Mouse (Mus musculus) thymus, postnatal 14 days (tissue): ENCODE measurements around the gene Ppig.
"Not testable (repeated sequence)": the region's sequence is repeated elsewhere in the genome, so short reads cannot be mapped to it uniquely, and the experiment has no call there.

Experiments
- DNase-seq: peaks from one replicate; pipeline ENCODE4 v3.0.0; 2021

The Ppig gene

DNA sequence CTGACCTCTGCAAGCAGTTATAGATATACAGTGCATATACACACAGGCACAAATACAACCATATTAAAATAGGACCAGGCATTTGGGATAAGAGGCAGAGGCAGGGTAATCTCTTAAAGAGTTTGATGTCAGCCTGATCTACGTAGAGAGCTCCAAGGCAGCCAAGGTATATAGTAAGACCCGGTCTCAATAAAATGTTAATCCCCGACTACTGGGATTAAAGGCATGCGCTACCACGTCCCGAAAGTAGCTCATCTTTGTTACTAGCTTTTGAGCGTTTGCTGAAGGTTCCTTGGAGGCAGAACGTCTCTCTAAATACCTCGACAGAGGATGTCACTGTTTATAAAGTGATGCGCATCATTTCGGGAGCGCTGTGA lies at the start of gene Ppig:
Ppig (plus strand) TSS at position 273 of the 377 bp plus-strand sequence.
- DNase-seq: no peak

DNA sequence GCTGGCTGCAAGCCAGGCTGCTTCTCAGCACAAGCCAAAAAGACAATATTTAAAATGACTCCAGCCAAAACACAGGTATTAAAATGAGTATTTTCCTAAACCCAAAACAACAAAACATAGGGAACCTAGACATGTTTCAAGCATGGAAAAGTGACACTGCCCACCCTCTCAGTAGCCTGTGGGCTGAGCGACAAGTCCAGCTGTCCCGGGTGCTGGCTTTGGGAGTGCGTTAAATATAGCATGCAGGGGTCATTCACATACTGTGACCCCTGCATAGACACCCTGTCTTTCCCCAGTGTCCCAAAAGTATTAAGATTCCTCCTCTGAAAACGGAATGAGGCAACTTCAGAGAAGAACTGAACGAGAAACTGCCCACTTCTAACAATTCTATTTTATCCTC lies 48.6 kb upstream of the Ppig start:
- no peak for DNase-seq

DNA sequence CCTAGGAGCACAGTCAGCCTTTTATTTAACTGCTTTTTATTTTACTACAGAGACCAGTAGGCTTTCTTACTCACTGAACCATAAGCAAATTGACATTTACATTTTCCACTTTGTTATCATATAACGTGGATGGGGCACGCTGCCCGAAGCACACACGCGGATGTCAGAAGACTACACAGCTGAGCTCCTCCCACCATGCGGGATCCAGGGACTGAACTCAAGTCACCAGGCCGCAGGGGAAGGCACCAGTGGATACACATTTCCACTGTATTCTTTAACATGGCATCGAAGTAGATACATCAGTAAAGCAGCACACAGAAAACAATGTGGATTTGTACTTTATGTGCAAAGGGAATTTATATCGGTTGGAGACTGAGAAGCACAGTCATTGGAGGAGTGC lies 47.1 kb upstream of the Ppig start:
- DNase-seq: no peak

DNA sequence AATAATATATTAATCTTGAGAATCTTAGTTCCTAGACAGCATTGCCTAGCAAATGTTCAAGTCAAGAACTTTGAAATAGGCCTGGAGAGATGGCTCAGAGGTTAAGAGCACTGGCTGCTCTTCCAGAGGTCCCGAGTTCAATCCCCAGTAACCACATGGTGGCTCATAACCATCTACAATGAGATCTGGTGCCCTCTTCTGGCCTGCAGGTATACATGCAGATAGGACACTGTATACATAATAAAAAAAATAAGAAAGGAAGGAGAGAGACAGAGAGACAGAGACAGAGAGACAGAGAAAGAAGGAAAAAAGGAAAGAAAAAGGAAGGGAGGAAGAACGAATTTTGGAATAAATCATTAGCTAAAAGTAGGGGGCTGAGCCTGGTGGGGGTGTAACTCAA lies 45.6 kb upstream of the Ppig start:
- peak; percentile 31 for DNase-seq

DNA sequence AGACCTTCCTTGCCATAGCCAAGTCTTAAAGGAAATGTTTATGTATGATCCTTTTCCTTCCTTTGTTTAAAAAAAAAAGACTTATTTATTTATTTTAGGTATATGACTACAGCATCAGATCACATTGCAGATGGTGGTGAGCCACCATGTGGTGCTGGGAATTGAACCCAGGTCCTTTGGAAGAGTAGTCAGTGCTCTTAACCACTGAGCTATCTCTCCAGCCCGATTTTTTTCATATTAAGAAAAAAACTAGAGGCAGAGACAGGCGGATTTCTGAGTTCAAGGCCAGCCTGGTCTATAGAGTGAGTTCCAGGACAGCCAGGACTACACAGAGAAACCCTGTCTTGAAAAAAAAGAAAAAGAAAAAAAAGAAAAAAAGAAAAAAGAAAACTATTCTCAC lies 45.1 kb upstream of the Ppig start:
- DNase-seq: not testable (repeated sequence)

DNA sequence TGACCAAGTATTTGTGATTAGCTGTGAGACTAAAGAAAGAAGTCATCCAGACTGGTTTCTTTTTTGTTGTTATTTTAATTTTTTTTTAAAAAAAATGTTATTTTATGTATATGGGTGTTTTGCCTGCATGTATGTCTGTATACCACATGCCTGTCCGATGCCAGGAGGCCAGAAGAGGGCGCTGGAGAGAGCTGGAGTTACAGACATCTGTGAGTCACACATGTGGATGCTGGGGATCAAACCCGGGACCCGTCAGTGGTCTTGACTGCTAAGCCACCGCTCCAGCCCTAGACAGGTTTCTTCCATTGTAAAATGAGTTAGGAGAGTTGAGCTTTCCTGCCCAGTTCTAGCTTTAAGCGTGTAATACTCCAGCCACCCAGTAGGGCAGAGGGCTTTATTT lies 42.4 kb upstream of the Ppig start:
- DNase-seq: peak; percentile 52

DNA sequence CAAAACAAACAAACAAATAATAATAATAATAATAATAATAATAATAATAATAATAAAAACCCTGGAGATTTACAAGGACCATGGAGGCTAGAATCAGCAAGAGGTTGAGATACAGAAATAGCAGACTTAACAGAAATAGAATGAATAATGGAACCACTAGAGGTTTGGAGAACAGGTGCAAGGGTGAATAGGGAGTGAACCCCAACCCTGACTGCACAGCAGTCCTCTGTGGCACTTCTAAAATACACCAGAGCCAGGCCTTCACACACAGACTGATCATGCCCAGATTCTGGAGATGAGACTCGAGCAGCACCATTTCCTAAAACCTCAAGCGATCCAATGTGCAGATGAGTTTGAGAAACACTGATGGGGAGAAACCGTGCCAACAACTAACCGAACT lies 40.4 kb upstream of the Ppig start:
- no peak for DNase-seq

DNA sequence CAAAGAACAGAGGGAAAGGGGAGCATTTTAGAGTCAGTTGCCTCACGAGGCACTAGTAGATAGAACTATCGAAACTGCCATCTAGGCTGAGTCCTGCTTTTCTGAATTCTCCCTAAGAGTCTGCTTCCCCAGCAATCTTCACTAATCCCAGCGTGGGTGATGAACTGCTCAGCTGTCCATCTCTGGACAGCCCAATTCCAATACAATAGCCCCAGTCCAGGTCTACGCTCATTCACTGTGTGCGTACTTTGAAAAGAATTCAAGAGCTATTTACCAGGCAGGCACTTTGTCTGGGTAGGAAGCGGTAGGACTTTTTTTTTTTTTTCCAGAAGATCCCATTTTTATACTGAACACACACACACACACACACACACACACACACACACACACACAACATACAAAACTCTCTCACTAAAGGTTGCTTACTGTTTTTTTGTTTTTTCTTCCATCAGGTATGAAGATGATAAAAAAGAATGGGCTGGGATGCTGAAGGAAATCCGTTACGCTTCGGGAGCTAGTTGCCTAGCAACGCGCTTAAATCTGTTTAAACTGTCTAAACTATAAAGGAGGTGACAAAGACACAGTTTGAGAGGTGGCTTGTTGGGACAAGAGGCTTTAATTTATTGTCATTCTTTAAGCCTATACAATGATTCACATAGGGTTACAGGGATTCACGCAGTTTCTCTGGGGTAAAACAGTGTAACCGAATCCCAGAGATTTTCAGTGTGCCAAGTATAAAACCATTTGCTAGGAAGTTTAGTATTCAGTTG lies 39.1 kb upstream of the Ppig start:
- DNase-seq: no peak

DNA sequence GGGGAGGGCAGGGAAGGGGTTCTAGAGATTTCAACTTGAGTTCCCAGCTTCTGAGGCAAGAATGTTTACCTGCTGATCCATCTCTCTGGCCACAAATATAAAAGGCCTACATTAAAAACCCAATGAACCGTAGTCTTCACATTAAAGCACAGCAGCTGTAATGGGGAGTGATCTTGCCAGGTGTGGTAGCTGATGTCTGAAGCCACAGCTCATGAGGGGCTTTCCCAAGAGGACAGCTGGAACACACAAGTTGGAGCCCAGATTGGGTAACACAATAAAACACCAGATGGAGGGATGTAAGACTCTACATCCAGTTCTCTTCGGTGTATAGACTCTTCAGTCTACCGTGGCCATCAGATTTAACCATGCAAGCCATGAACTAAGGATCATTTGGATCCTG lies 37.9 kb upstream of the Ppig start:
- no peak for DNase-seq

DNA sequence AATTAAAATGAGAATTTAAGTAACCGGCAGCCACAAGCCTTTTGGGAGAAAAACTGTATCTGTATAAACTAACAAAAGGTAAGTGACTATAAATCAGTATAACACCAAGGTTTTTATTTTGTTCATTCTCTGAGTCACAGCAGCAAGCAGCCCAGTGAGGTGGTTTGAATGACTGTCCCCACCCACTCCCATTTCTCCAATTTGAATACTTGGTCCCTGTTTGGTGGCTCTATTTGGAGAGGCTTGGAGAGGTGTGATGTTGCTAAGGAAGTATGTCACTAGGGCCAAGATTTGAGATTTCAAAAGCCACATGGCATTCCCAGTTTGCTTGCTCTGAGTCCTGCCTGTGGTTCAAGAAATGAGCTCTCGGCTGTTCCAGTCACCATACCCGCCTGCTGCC lies 32.1 kb upstream of the Ppig start:
- DNase-seq: no peak

DNA sequence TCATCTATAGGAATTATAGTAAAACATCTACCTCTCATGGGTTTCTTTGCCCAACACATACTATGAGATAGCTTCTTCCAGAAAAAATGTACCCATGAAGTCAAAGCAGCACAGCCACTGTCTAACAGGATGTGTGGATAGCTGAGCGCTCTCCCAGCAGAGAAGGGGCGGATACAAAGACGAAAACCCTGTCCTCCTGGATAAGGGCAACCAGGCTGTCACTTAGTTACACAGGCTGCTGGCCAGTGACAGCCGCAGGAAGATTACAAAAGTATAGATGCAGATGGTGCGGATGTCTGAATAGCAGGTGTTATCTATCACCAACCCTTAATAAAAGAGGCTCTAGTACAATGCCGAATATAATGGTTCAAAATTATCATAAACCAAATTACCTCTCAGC lies 31.5 kb upstream of the Ppig start:
- DNase-seq: no peak

DNA sequence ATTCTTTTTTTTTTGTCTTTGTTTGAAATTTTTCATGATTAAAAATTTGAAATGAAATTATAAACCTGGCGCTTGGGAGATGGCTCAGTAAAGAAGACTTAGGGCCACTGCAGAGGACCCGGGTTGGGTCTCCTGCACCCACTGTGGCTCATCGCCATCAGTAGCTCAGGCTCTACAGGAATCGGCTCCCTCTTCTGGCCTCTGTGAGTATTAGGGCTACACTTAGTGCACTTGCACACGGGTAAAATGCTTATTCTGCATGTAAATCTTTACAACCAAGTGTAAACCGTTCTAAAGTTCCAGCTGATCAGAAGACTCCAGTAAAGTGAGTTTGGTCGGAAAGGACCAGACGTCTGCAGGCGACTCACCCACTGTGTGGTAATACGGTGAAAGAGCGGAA lies 28.8 kb upstream of the Ppig start:
- DNase-seq: peak; percentile 8

DNA sequence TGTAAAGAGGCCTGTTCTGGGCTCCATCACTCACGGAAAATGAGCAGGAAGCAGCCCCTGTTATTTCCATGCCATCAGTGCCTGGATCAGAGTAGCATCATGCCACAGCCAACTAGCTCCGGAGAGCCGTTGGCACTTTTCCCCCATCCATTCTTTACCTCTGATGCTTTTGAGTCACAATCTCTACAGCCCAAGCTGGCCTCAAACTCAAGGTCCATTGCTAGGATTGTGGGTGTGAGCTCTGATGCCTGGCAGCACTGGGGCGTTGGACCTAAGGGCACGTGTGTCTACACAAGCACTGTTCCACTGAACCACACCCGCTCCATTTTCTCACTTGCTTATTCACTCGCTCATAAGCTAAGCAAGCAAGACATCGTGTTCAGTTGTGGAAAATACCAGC lies 21.9 kb upstream of the Ppig start:
- no peak for DNase-seq

DNA sequence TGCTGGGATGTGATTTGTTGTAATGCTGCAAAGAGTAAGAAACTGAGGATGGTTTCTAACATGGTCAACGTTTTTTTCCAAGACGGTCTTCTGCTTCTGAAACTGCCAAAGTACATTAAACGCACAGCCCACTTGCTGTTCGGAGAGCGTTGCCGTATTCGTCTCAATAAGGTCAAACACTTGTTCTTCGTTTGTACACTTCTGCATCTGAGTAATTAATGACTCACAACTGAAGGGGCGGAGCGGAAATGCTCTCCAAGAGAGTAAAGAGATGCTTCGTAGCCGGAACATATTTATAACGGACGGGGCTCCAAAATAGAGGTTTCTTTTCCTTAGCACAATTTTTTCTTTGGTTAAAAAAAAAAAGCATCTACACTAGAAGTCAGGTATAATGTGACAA lies 10.2 kb upstream of the Ppig start:
- DNase-seq: no peak

DNA sequence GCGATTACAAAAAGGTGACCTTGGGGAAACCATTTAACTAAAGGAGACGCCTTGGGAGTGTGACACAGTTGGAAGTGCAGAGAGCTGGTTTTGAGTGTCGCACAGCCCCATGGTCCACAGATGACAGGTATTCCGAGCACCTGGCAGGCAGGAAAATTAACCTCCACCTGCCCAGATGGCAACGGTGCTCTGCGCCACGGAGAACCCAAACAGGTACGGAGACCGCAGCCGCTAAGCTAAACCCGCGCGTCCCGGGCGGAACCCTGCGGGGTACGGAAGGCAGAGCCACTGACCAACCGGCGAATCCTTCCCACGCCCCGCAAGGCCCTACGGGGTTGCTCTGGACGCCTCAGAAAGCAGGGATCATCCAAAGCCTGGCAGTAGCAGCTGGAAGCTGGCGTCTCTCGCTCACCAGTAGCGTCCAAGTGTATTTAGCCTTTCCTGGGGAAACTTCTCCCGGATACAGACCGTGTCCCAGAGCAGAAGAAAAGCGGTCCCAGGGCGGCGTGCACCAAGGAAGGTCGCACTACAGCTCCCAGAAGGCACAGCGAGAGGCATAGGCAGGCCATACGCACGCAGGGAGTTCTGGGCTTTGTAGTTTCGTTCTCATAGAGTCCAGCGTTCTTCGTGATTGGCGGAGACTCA lies 9.2 kb upstream of the Ppig start, which contains the start of gene Fastkd1:
Fastkd1 (minus strand) TSS at position 536 of the 645 bp plus-strand sequence.
- DNase-seq: peak; percentile 85

DNA sequence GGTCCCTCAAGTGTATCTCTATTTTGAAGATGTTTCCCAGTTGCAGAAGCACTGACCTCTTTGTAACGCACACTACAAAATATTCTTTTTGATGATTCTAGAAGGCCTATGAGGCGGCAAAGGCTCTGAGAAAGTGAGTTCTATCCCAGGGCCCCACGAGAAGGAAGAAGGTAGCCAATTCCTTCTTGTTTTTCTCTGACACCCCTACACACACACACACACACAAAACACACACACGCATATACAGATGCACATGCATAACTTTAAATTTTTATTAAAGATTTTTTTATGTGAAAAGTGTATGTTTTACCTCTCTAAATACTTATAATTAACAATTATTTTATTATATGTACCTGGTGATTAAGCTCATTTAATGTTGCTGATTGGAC lies 8.7 kb upstream of the Ppig start:
- DNase-seq: no peak

DNA sequence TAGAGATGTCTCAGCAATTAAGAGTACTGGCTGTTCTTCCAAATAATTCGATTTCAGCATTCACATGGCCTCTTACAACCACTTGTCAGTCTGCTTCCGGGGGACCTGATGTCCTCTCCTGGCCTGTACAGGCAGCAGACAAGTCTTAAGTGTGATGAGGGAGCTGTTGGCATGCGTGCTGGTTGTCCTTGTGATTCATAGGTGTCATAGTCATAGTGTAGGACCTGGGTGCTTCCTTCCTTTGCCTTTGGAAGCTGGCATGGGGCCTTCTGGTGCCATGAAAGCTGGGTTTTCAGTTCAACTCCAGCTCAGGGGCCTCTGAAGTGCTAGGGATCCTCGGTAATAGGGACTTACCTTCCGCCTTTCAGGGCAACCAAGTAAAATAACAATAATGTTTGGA lies 8.2 kb upstream of the Ppig start:
- DNase-seq: no peak

DNA sequence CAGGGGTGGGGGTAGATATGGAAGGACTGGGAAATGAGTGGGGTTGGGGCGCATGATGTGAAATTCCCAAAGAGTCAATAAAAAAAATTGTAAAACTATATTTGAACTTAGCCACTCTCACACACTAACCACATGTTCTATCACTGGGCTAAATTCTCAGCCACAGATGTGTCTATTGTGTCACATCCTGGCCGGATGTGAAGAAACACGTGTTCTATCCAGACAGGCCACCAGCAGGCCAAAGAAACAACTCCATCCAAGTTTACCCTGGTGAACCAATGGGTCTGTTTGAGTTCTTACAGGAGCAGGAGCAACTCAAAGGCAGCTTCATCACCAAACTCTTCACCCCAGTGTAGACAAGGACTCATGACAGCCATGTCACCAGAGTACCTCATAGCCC lies 5.9 kb upstream of the Ppig start:
- DNase-seq: no peak

DNA sequence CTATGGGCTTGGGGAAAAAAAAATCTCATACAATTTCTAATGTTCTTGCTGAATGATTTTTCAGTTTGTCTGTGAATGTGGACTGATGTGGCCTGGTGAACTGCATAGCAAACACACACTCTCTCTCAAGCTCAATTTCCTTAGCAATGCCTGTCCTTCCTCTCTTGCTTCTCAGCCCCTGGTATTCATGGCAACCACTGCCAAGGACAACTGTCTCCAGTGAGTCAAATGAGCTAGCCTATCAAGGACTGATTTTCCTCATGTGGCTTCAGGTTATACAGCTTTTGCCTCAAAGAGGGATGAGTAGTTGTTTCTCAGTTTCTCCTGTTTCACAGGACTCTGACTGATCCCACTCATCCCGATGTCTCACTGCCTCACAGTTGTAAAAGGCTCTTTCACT lies 3.2 kb upstream of the Ppig start:
- no peak for DNase-seq

DNA sequence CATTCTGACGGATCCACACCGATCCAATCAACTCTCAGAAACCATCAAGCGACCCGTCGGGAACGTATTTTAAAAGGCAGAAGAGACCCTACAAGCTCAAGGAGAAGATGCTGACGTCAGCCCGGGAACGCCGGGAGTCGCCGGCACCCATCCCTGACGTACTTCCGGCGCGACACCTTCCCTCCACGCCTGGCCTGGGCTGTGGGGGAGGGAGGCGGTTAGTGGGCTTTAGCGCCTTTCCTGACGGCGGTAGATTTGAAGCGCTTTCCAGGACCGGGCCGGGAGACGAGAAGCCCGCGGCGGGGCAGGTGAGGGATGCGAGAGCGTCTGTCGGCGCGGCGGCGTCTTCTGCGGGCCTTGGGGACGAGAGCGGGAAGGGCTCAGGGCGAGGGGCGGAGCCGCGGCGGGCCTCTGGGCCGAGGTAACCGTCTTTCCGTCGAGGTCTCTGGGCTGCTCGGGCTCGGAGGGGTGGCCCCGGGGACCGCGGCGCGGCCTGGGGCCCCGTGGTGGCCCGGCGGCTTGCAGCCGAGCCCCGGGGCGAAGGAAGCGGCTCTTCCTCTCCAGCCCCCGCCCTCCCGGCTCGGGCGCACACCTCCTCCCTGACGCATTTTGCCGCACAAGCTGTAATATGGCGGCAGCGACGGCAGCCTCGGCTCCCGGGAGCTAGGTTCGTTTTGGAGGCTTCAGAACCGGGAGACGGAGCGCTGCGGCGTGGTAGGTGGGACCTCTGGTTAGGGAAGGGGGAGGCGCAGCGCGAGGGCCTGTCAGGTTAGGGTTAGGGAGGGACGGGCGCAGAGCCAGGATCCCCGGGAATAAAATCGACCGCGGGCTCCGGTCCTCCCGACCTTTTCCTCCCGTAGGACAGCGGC lies 539 bp downstream of the Ppig start:
- DNase-seq: peak; percentile 92

DNA sequence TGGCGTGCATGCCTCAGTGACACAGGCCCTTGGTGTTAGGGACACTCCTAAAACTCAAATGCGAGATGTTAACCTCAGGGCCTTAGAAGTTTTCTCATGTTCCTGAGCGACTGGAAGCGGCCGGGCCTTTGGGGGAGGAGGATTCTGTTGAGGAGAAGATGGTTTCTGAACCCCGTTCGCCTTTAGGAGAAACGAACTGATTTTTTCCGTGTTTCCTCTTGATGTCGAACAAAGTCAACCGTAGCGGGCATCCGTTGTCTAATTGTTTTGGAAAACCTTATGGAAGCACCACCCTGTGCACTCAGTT lies 1.1 kb downstream of the Ppig start:
- DNase-seq: no peak

DNA sequence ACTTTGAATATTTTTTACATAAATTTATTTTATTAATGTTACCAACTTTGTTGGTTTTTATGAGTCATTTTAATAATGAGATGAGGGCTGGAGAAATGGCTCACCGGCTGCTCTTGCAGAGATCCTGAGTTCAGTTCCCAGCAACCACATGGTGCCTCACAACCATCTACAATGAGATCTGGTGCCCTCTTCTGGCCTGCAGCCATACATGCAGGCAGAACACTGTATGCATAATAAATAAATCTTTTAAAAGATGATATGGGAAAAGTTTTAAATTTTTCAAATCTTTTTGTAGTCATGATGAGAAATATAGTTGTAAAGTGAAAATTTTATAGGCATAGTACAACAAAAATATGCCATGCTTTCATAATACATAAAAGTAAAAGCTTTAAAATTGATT lies 22.7 kb downstream of the Ppig start:
- peak; percentile 13 for DNase-seq

DNA sequence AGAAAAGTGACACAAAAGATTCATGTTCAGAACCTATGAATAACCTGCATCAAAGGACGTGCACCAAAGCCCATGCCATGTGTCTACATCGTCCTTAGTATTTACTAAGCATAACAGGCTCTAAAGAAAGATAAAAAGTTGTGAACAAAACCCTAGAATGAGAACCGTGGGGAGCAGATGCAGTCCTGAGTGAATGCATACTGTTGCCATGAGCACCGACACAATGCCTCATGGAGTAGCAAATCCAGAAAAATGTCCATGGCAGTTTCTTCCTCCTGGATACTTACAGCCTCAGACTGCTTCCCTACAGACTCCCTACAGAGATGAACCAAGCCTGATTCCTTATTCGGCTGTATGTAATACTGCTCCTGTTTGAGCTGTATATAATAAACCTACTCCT lies 38.6 kb downstream of the Ppig start:
- no peak for DNase-seq

DNA sequence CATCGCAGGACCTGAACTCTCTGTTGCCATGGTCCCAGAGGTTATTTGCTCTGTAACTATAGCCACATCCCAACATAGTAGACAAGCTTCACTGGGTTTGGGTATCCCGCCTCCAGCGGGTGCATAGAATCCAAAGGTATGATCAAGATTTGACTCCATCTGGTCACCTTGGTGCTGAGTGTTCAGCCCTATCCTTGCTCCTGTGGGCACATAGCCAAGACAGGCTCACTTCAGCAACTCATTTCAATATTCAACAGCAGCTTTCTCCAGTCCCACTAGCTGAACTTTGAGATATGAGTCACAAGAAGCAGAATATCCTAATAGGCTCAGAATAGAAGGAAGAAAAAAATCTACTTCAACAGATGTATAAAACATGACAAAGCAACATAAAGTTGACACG lies 41.0 kb downstream of the Ppig start:
- DNase-seq: no peak
